Mouse (Mus musculus) liver, postnatal 0 days (tissue): Measurements from ENCODE around the gene Ctso. TPM values are rescaled to one million over a fixed set of nuclear protein-coding genes. Genes with fewer than 3 reads are reported as not detected.

Source experiments
- ATAC-seq: fragments of 200-750 bp; cut with Nextera tagmentation; 2 replicates; pipeline ENCODE4 v1.8.0; 2017; ENCODE audit warnings: mild to moderate bottlenecking, moderate library complexity
- DNase-seq: peaks from one replicate; pipeline ENCODE4 v3.0.0-alpha.2; 2016
- H3K27ac ChIP-seq: fragments of 300-500 bp; sonication (generic); 2 replicates; pipeline ENCODE4 v1.5.1; 2014; ENCODE audit warnings: antibody characterized with exemption, moderate library complexity, mild to moderate bottlenecking, low read depth
- H3K27me3 ChIP-seq: fragments of 300-500 bp; sonication (generic); 2 replicates; pipeline ENCODE4 v1.6.1; 2014; ENCODE audit warnings: low read length, control low read depth, mixed read lengths; ENCODE audit not compliant: insufficient read depth
- H3K36me3 ChIP-seq: fragments of 300-500 bp; sonication (generic); replicated peaks from 2 replicates; pipeline ENCODE4 v1.6.1; 2014; ENCODE audit warnings: mild to moderate bottlenecking, control low read depth, low read length, moderate library complexity, mixed read lengths; ENCODE audit not compliant: insufficient read depth
- H3K4me1 ChIP-seq: fragments of 300-500 bp; sonication (generic); 2 replicates; pipeline ENCODE4 v1.6.1; 2014; ENCODE audit warnings: antibody characterized with exemption, mild to moderate bottlenecking, control low read depth; ENCODE audit not compliant: insufficient read depth
- H3K4me2 ChIP-seq: fragments of 300-500 bp; sonication (generic); 2 replicates; pipeline ENCODE4 v1.6.1; 2014; ENCODE audit warnings: low read depth, mild to moderate bottlenecking, low read length, moderate library complexity, mixed read lengths
- H3K4me3 ChIP-seq: fragments of 300-500 bp; sonication (generic); 2 replicates; pipeline ENCODE4 v1.5.1; 2014; ENCODE audit warnings: low read depth, low read length
- H3K9ac ChIP-seq: fragments of 300-500 bp; sonication (generic); replicated peaks from 2 replicates; pipeline ENCODE4 v1.6.1; 2014; ENCODE audit warnings: mild to moderate bottlenecking, moderate library complexity
- H3K9me3 ChIP-seq: fragments of 300-500 bp; sonication (generic); 2 replicates; pipeline ENCODE4 v1.6.1; 2016; ENCODE audit warnings: mild to moderate bottlenecking, control low read depth, low read length, mixed read lengths
- CTCF ChIP-seq: sonication (generic); IDR thresholded peaks from 2 replicates; pipeline ENCODE4 v1.5.1; 2016; ENCODE audit warnings: antibody characterized with exemption, low read depth
- EP300 ChIP-seq: IDR thresholded peaks from 2 replicates; pipeline ENCODE4 v1.6.1; 2016; ENCODE audit warnings: antibody characterized with exemption, low read depth, mild to moderate bottlenecking
- WGBS: fragments of 180-500 bp; shearing (Covaris S2); extraction: QIAGEN DNeasy Blood & Tissue Kit; methylation state at CpG from one replicate; pipeline ENCODE4 v1.1.7; 2014; ENCODE audit not compliant: insufficient replicate concordance; 5-methylcytosine and 5-hydroxymethylcytosine counted together
- polyA plus RNA-seq: library from polyadenylated mRNA; unstranded; fragments of >200 nt; fragmentation: Nextera tagmentation; extraction: Ambion mirVana; gene quantifications from 2 replicates; pipeline ENCODE4 v1.2.1, GENCODE M21; 2015

Ctso gene
- polyA plus RNA-seq, 1 experiment from 2014 or later = 35.6 TPM

- no peak for TF ChIP-seq EP300
- no peak for TF ChIP-seq CTCF
- H3K27me3 ChIP-seq = no peaks in the 10 kb centered on the region
- no peak within 1 kb of the TSS for H3K27ac ChIP-seq
- no peak within 1 kb of the TSS for H3K4me3 ChIP-seq
- H3K9ac ChIP-seq = no peak within 1 kb of the TSS
- H3K4me2 ChIP-seq = no peak within 1 kb of the TSS
- no peaks in the 10 kb centered on the region for H3K36me3 ChIP-seq
- no peak for DNase-seq
- no peaks in the 10 kb centered on the region for H3K4me1 ChIP-seq
- H3K9me3 ChIP-seq = no peaks in the 10 kb centered on the region
- ATAC-seq = no peak
Observed at GRCm38 (mm10) chr3:81976102-81976501, 43.7 kb downstream of the Ctso start, which contains the start of gene Tdo2. Tdo2 (minus strand) TSS chr3:81976202.

- no peak overlapping the region for H3K9ac ChIP-seq
- no peaks in the 10 kb centered on the region for H3K36me3 ChIP-seq
- DNase-seq = no peak
- H3K9me3 ChIP-seq = no peaks in the 10 kb centered on the region
- H3K27ac ChIP-seq = no peak overlapping the region
- H3K4me3 ChIP-seq = no peak overlapping the region
- no peak for TF ChIP-seq EP300
- no peak for TF ChIP-seq CTCF
- H3K4me1 ChIP-seq = no peaks in the 10 kb centered on the region
- no peak overlapping the region for H3K4me2 ChIP-seq
- H3K27me3 ChIP-seq = no peaks in the 10 kb centered on the region
- WGBS = 82% methylated on average over 5 of the region's 5 CpGs
- no peak for ATAC-seq
Observed at GRCm38 (mm10) chr3:81981576-81981975, 49.2 kb downstream of the Ctso start.

DNA sequence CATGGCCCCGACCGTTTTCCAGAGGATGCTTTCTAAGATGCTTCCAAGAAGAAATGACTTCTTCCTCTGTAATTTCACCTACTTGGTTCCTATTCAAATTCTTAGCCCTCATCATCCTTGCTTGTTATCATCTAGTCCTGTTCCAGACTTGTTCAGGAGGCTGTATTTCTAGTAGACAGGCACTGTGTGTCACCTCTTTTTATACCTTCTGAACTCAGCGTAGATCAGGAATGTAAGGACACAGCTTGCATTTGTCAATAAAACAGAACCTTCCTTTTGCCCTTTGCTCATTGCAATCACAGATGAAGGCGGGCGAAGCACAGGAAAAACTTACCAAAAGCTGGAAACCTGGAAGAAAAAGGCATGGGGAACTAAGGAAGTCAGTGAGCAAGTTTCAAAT lies 49.6 kb downstream of the Ctso start, which contains the start of gene Asic5:
Gene Asic5 (plus strand): TSS at position 301 of the 400 bp plus-strand sequence.
- H3K9me3 ChIP-seq = no peaks in the 10 kb centered on the region
- peak within 1 kb of the TSS; percentile 19; the same call in 1 of the 2 replicates for H3K27ac ChIP-seq
- ATAC-seq (0 out of 2 replicates have a peak, but pooled peaks have one; percentile 36), DNase-seq (no peak)
- peak within 1 kb of the TSS; percentile 20; the same call in 1 of the 2 replicates for H3K4me2 ChIP-seq
- TF ChIP-seq CTCF (no peak), EP300 (no peak)
- WGBS = 61% methylated on average over 5 of the region's 5 CpGs
- H3K27me3 ChIP-seq = no peaks in the 10 kb centered on the region
- 0 out of 2 replicates have a peak within 1 kb of the TSS, but pooled peaks have one; percentile 12 for H3K9ac ChIP-seq
- no peaks in the 10 kb centered on the region for H3K36me3 ChIP-seq
- H3K4me1 ChIP-seq = no peaks in the 10 kb centered on the region
- no peak within 1 kb of the TSS for H3K4me3 ChIP-seq

- no peak for DNase-seq
- WGBS = 60% methylated on average over 8 of the region's 8 CpGs
- peak; percentile 41; the same call in 1 of the 2 replicates for ATAC-seq
- H3K4me2 ChIP-seq = peak overlapping the region; percentile 20; the same call in 1 of the 2 replicates
- H3K36me3 ChIP-seq = no peaks in the 10 kb centered on the region
- H3K27me3 ChIP-seq = no peaks in the 10 kb centered on the region
- no peaks in the 10 kb centered on the region for H3K4me1 ChIP-seq
- H3K27ac ChIP-seq = peak overlapping the region; percentile 29; the same call in 1 of the 2 replicates
- H3K9ac ChIP-seq = no peak overlapping the region
- no peak for TF ChIP-seq EP300
- TF ChIP-seq CTCF = no peak
- H3K9me3 ChIP-seq = no peaks in the 10 kb centered on the region
- no peak overlapping the region for H3K4me3 ChIP-seq
Observed at GRCm38 (mm10) chr3:81983120-81983895, 50.9 kb downstream of the Ctso start.

- Histone ChIP-seq H3K27me3 (no peaks in the 10 kb centered on the region), H3K4me1 (peaks cover 7% of the 10 kb centered on the region), H3K36me3 (no peaks in the 10 kb centered on the region), H3K4me2 (no peak overlapping the region), H3K9ac (no peak overlapping the region), H3K9me3 (no peaks in the 10 kb centered on the region), H3K4me3 (no peak overlapping the region), H3K27ac (no peak overlapping the region)
- DNase-seq (no peak), ATAC-seq (no peak)
- no peak for TF ChIP-seq CTCF
- no peak for TF ChIP-seq EP300
- 50% methylated on average over 1 of the region's 1 CpGs for WGBS
Observed at GRCm38 (mm10) chr3:81985100-81985499, 52.7 kb downstream of the Ctso start.

DNA sequence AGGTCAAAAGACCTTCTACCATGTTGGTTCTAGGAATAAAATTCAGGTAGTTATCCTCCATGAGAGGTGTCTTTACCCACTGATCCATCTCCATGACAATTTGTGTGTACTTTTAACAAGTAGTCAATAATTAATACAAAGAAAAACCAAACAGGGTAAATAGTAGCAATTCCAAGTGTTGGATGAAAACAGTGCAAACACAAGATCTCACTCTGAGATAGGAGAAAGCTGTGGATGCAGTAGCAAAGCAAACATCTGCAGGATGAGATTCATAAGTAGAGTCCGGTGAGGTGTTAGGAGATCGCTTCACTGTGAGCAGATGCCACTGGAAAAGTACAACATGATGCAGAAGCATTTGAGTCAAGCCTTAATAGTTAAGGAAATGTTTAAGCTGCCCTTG lies 53.7 kb downstream of the Ctso start:
- no peak overlapping the region for H3K9ac ChIP-seq
- H3K4me1 ChIP-seq = peaks cover 7% of the 10 kb centered on the region
- no peak overlapping the region for H3K4me3 ChIP-seq
- no peak for DNase-seq
- H3K4me2 ChIP-seq = no peak overlapping the region
- WGBS = 68% methylated on average over 2 of the region's 2 CpGs
- no peaks in the 10 kb centered on the region for H3K36me3 ChIP-seq
- H3K9me3 ChIP-seq = no peaks in the 10 kb centered on the region
- no peak overlapping the region for H3K27ac ChIP-seq
- ATAC-seq = no peak
- H3K27me3 ChIP-seq = no peaks in the 10 kb centered on the region
- no peak for TF ChIP-seq EP300
- no peak for TF ChIP-seq CTCF
